Mouse (Mus musculus): ENCODE data around the gene Nucb1.
"Not testable (repeated sequence)": the region's sequence is repeated elsewhere in the genome, so short reads cannot be mapped to it uniquely, and the experiment has no call there.

Gene Nucb1

DNA sequence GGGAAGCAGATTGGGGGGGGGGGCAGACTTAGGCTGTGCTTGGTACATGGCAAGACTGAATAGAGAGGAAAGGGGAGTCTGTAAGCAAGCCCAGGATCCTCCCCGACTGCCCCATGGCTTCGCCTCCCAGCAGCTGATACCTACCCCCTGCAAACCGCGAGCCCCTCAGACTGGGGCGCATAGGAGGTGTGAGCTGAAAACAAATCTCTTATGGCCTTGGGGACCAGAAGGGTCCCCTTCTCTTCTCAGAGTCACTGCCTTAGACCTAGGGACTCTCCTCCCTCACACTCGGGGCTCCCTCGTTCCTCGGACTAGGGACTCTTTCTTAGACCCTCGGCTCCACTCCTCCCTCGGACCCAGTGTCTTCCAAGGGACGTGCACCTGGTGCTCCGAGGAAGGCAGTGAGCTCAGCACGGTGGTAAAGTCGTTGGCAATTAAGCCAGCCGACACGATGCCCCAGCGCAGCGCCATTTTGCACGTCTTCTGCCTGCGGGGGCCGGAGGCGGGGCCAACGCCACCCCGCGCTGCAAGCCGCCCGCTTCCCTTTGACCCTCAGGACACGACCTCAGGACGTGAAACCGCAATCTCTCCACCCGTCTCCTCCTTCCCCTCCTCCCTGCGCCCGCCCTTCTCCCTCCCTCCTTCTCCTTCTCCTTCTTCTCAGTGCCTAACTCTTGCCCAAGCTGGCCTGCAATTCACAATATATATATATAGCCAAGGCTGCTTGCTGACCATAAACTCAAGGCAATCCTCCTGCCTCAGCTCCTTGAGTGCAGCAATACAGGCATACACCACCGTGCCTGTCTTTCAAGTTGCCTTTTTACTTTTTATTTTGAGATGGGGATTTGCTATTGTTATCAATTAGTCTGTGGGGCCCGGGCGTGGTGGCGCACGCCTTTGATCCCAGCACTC lies 21.7 kb downstream of the Nucb1 start, which contains the start of gene Dhdh:
TSS of gene Dhdh (minus strand) at position 513 of the 912 bp plus-strand sequence.
- peak; percentile 79 for DNase-seq

GRCm38 (mm10) chr7:45487861-45488292 lies 22.3 kb downstream of the Nucb1 start:
- no peak for DNase-seq

DNA sequence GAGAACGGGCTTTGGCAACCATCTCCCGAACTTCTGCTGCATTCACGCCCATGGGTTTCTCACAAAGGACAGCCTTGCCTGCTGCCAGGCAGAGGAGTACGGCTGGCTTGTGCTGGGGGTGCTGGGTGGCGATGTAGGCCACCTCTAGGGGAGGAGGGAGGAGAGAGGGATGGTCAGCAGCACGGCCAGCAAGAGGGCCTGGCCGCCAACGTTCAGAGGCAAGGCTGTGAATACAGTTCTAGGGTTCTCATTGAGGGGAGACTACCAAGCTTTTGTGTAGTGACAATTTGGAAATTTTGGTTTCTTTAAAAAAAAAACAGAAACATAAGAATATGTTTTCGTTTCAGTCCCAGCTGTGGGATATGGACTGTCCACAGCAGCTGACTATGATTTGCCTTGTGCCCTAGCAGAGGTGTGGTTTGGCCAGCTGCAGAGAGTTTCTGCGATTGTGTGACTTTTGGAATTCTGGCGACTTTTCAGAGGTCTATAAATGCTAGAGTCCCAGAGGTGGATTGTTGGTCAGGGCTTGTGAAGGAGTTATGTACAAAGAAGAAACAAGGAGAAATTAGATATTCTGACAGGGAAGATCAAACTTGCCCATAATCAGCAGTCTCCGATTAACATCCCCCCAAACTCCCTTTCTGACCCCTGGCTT lies 23.3 kb downstream of the Nucb1 start, which contains the start of gene Gm45808:
TSS of gene Gm45808 (minus strand) at position 51 of the 655 bp plus-strand sequence.
- no peak for DNase-seq

DNA sequence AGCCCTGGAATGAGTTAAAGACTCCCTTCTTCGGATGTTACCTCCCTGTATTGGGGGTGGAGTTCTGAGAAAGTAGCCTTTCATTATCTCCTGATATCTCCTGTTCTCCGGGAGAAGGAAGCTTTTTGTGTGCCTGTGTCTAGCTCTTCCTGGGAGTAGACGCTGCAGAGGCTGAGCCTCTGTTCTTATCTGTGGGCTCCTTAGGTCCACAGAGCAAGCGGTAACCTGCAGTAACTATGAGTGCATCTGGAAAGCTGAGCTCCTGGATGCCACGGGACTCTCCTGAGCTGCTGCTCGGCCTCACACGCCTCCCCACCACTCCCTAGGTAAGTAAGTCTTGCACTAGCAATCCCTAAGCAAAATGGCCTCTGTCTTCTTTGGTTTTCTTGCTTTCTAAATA lies 24.0 kb downstream of the Nucb1 start:
- DNase-seq: no peak

GRCm38 (mm10) chr7:45484985-45485384 lies 25.2 kb downstream of the Nucb1 start:
- not testable (repeated sequence) for DNase-seq

DNA sequence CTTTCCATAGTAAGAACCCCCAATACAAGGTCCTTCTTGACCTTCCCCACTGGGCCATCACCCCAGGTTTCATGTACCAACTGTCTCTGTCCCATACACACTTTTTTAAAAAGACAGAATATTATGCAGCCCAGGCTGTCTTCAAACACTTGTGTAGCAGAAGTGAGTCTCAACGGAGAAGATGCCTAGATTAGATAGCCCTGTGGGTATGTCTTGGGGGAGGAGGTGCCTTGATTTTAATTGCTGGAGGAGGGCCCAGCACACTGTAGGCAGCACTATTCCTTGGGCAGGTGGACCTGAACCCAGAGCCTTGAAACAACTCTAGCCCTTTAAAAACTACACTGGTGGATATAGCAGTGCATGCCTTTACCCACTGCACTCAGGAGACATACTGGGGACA lies 28.0 kb downstream of the Nucb1 start:
- DNase-seq: no peak

DNA sequence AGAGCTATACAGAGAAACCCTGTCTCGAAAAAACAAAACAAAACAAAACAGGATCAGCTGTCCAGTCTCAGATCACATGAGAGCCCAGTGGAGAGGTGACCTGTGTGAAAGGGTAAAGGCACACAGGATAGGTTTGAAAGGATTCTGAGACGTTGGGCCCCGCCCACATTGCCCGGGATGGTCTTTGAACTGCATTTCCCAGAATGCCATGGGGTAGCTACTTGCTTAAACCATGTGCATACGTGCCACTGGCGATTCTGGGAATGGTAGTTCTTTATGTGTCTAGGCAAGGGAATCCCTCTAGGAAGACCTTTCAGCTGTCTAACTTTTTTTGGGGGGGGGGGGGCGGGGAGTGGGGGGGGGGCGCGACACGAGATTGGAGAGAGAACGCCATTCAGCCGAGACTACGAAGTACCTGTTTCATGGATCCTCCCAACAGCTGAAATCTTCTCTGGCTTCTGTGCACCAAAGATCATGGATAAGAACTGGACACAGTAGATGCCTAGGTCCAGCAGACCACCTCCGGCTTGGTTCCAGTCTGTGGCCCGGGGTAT lies 28.8 kb downstream of the Nucb1 start, which contains the start of gene Tulp2:
TSS of gene Tulp2 (plus strand) at position 504 of the 554 bp plus-strand sequence.
- DNase-seq: peak; percentile 79

DNA sequence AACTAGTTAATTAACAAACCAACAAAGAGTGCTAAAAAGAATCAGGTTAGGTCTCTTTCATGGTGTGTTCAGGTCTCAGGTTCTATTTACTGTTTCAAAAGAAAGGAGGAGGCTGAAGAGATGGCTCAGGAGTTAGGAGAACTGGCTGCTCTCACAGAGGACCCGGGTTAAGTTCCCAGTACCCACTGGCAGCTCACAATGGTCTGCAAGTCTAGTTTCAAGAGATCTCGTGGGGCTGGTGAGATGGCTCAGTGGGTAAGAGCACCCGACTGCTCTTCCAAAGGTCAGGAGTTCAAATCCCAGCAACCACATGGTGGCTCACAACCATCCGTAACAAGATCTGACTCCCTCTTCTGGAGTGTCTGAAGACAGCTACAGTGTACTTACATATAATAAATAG lies 29.9 kb downstream of the Nucb1 start:
- DNase-seq: not testable (repeated sequence)

GRCm38 (mm10) chr7:45478774-45479173 lies 31.4 kb downstream of the Nucb1 start:
- DNase-seq: no peak

- peak; percentile 74 for DNase-seq
These were observed 33.2 kb downstream of the Nucb1 start for GRCm38 (mm10) chr7:45477003-45477402.

- peak; percentile 25 for DNase-seq
These were observed 33.8 kb downstream of the Nucb1 start for GRCm38 (mm10) chr7:45476453-45476852.

GRCm38 (mm10) chr7:45475291-45475969 lies 34.8 kb downstream of the Nucb1 start:
- no peak for DNase-seq

DNA sequence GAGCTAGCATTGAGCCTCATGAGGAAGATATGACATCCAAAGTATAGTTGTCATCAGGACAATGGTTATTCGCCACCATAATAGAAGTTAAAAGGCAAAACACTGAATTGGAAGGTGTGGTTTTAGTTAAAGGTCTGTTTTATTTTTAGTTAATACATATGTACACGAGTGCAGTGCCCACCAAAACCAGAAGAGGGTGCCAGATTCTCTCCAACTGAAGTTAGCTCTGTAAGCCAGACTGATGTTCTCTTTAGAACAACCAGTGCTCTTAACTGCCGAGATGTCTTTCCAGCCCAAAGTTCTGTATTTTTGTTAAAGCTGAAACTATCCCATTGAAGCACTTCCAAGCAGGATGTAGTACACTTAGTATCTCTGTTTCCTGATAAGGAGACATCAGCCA lies 39.3 kb downstream of the Nucb1 start:
- no peak for DNase-seq

DNA sequence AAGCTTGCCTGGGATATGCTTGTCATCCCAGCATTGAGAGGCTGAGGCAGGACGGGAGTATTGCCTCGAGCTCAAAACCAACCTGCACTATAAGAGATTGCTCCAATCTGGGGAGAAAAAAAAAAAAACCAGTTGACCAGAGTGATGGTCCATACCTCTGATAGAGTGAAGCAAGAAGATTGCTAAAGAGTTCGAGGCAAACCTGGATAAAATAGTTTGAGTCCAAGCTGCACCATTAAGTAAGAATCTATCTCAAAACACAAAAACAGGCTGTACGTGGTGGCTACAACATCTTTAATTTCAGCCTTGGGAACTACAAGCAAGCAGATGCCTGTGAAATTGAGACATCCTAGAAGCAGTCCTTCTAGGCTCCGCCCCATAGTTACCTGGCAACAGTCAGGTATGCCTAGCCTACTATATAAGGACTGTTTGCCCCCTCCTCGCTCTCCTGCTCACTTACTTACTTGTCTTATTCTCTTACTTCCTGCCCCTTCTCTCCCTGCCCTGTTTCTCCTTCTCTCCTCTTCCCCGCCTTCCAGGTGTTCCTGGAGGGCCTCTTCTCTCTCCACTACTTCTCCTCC lies 43.0 kb downstream of the Nucb1 start:
- DNase-seq: no peak

GRCm38 (mm10) chr7:45466283-45467089 lies 43.7 kb downstream of the Nucb1 start, which contains the start of gene Bax:
TSS of gene Bax (minus strand) at chr7:45466898.
- DNase-seq: peak; percentile 98

GRCm38 (mm10) chr7:45465549-45465948 lies 44.7 kb downstream of the Nucb1 start:
- no peak for DNase-seq

DNA sequence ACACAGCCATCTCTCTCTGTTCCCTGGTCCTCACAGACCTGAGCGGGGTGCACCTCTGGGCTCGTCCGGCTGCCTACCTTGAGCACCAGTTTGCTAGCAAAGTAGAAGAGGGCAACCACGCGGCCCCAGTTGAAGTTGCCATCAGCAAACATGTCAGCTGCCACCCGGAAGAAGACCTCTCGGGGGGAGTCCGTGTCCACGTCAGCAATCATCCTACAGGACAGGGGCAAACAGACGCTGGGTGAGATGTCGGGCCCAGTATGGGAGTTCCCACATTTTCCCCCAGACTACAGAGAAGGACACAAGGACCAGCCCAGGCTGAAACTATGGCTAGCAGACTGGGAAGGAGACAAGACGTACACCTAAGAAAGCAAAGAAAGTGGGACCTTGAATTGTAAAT lies 45.1 kb downstream of the Nucb1 start:
- no peak for DNase-seq

- DNase-seq: no peak
These were observed 46.0 kb downstream of the Nucb1 start for GRCm38 (mm10) chr7:45463987-45464778.

GRCm38 (mm10) chr7:45462868-45463267 lies 47.3 kb downstream of the Nucb1 start:
- not testable (repeated sequence) for DNase-seq

DNA sequence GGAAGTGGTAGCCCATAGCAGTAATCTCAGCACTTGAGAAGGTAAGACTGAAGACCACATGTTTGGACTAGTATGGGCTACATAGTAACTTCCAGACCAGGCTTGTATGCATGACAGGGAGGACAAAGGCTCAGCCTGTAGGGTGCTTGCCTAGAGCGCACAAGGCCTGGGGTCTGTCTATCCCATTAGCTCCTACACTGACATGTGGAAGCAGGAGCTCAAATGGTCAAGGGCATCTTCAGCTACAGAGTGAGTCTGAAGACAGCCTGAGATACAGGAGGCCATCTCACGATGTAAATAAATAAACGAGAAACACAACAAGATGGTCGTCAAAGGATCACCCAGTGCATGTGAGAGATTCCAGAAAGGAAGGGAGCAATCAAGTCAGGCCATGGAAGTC lies 47.9 kb downstream of the Nucb1 start:
- no peak for DNase-seq

- DNase-seq: no peak
These were observed 48.4 kb downstream of the Nucb1 start for GRCm38 (mm10) chr7:45461781-45462180.

Data from cerebellum, adult 9-11 months (tissue).